Mouse (Mus musculus): ENCODE results near the gene Cpsf4. TPM values are rescaled to one million over a fixed set of nuclear protein-coding genes. Genes with fewer than 3 reads are reported as not detected.

Gene Cpsf4
- polyA plus RNA-seq, 1 experiment from 2014 or later: 35.5 TPM

- peak within 1 kb of the TSS; percentile 89 for H3K4me3 ChIP-seq (replicated peaks; ENCODE audit: low read depth, low read length)
These were observed 27.2 kb upstream of the Cpsf4 start, which contains the start of the genes Pdap1 and Bud31 for GRCm38 (mm10) chr5:145139571-145140519. Gene Pdap1, minus strand, starts transcription at chr5:145140238. Gene Bud31, plus strand, starts transcription at chr5:145140362.

GRCm38 (mm10) chr5:145140611-145141010 is 26.4 kb upstream of the Cpsf4 start:
- ATAC-seq (replicated peaks; ENCODE audit: low FRiP score, low read depth) (no peak), DNase-seq (ENCODE audit: low spot score) (peak; percentile 32)
- H3K4me3 ChIP-seq (replicated peaks; ENCODE audit: low read depth, low read length): peak overlapping the region; percentile 89
- WGBS: under 1% methylated on average over 18 of the region's 18 CpGs
- H3K36me3 ChIP-seq (ENCODE audit: insufficient read depth, low read length): peaks cover 33% of the 10 kb centered on the region; the same call in 1 of the 2 replicates
- H3K4me2 ChIP-seq (ENCODE audit: low read length): peak overlapping the region; percentile 76
- peak overlapping the region; percentile 94 for H3K27ac ChIP-seq
- no peaks in the 10 kb centered on the region for H3K9me3 ChIP-seq (replicated peaks; ENCODE audit: low read length)
- H3K4me1 ChIP-seq (replicated peaks; ENCODE audit: insufficient read depth, low read length): 0 out of 2 replicates have a peak, but pooled peaks cover 4% of the 10 kb centered on the region
- TF ChIP-seq CTCF (IDR thresholded peaks at IDR 0.05; ENCODE audit: low read depth): no peak
- H3K9ac ChIP-seq (ENCODE audit: low read depth, low read length): peak overlapping the region; percentile 90
- no peaks in the 10 kb centered on the region for H3K27me3 ChIP-seq (ENCODE audit: insufficient read depth, low read length)

More at GRCm38 (mm10) chr5:145139571-145140519, 27.2 kb upstream of the Cpsf4 start, which contains the start of the genes Pdap1 and Bud31:
- H3K36me3 ChIP-seq (ENCODE audit: insufficient read depth, low read length): peaks cover 30% of the 10 kb centered on the region
- H3K9me3 ChIP-seq (replicated peaks; ENCODE audit: low read length): no peaks in the 10 kb centered on the region
- TF ChIP-seq CTCF (IDR thresholded peaks at IDR 0.05; ENCODE audit: low read depth): 0 out of 2 replicates have a peak, but pooled peaks have one; percentile 8
- WGBS: under 1% methylated on average over 82 of the region's 84 CpGs
- 0 out of 2 replicates have a peak, but pooled peaks cover 4% of the 10 kb centered on the region for H3K4me1 ChIP-seq (replicated peaks; ENCODE audit: insufficient read depth, low read length)
- H3K27ac ChIP-seq: peak within 1 kb of the TSS; percentile 94
- no peaks in the 10 kb centered on the region for H3K27me3 ChIP-seq (ENCODE audit: insufficient read depth, low read length)
- H3K9ac ChIP-seq (ENCODE audit: low read depth, low read length): peak within 1 kb of the TSS; percentile 90
- peak within 1 kb of the TSS; percentile 76 for H3K4me2 ChIP-seq (ENCODE audit: low read length)
- peak; percentile 98 for DNase-seq (ENCODE audit: low spot score)
- peak; percentile 93 for ATAC-seq (replicated peaks; ENCODE audit: low FRiP score, low read depth)

- H3K4me1 ChIP-seq (replicated peaks; ENCODE audit: insufficient read depth, low read length): no peaks in the 10 kb centered on the region
- H3K4me3 ChIP-seq (replicated peaks; ENCODE audit: low read depth, low read length): no peak overlapping the region
- H3K27ac ChIP-seq: no peak overlapping the region
- H3K9me3 ChIP-seq (replicated peaks; ENCODE audit: low read length): no peaks in the 10 kb centered on the region
- H3K9ac ChIP-seq (ENCODE audit: low read depth, low read length): no peak overlapping the region
- ATAC-seq (replicated peaks; ENCODE audit: low FRiP score, low read depth): peak; percentile 66
- H3K4me2 ChIP-seq (ENCODE audit: low read length): no peak overlapping the region
- TF ChIP-seq CTCF (IDR thresholded peaks at IDR 0.05; ENCODE audit: low read depth): no peak
- peaks cover 95% of the 10 kb centered on the region for H3K36me3 ChIP-seq (ENCODE audit: insufficient read depth, low read length)
- H3K27me3 ChIP-seq (ENCODE audit: insufficient read depth, low read length): no peaks in the 10 kb centered on the region
- 76% methylated on average over 5 of the region's 5 CpGs for WGBS
- no peak for DNase-seq (ENCODE audit: low spot score)
These were observed 19.3 kb upstream of the Cpsf4 start for GRCm38 (mm10) chr5:145147748-145148147.

- ATAC-seq (replicated peaks; ENCODE audit: low FRiP score, low read depth) (no peak), DNase-seq (ENCODE audit: low spot score) (no peak)
- no peak overlapping the region for H3K9ac ChIP-seq (ENCODE audit: low read depth, low read length)
- peaks cover 87% of the 10 kb centered on the region for H3K36me3 ChIP-seq (ENCODE audit: insufficient read depth, low read length)
- no peak overlapping the region for H3K4me2 ChIP-seq (ENCODE audit: low read length)
- H3K27ac ChIP-seq: no peak overlapping the region
- no peaks in the 10 kb centered on the region for H3K27me3 ChIP-seq (ENCODE audit: insufficient read depth, low read length)
- H3K9me3 ChIP-seq (replicated peaks; ENCODE audit: low read length): no peaks in the 10 kb centered on the region
- H3K4me3 ChIP-seq (replicated peaks; ENCODE audit: low read depth, low read length): no peak overlapping the region
- TF ChIP-seq CTCF (IDR thresholded peaks at IDR 0.05; ENCODE audit: low read depth): no peak
- H3K4me1 ChIP-seq (replicated peaks; ENCODE audit: insufficient read depth, low read length): no peaks in the 10 kb centered on the region
- WGBS: 92% methylated on average over 6 of the region's 6 CpGs
These were observed 17.7 kb upstream of the Cpsf4 start for GRCm38 (mm10) chr5:145149294-145149693.

- H3K36me3 ChIP-seq (ENCODE audit: insufficient read depth, low read length): peaks cover 72% of the 10 kb centered on the region
- no peak overlapping the region for H3K9ac ChIP-seq (ENCODE audit: low read depth, low read length)
- no peak for TF ChIP-seq CTCF (IDR thresholded peaks at IDR 0.05; ENCODE audit: low read depth)
- H3K4me2 ChIP-seq (ENCODE audit: low read length): no peak overlapping the region
- no peaks in the 10 kb centered on the region for H3K9me3 ChIP-seq (replicated peaks; ENCODE audit: low read length)
- H3K27ac ChIP-seq: no peak overlapping the region
- 94% methylated on average over 5 of the region's 5 CpGs for WGBS
- H3K27me3 ChIP-seq (ENCODE audit: insufficient read depth, low read length): no peaks in the 10 kb centered on the region
- H3K4me3 ChIP-seq (replicated peaks; ENCODE audit: low read depth, low read length): no peak overlapping the region
- H3K4me1 ChIP-seq (replicated peaks; ENCODE audit: insufficient read depth, low read length): no peaks in the 10 kb centered on the region
- no peak for DNase-seq (ENCODE audit: low spot score)
- no peak for ATAC-seq (replicated peaks; ENCODE audit: low FRiP score, low read depth)
These were observed 14.3 kb upstream of the Cpsf4 start for GRCm38 (mm10) chr5:145152690-145153089.

- no peak overlapping the region for H3K4me2 ChIP-seq (ENCODE audit: low read length)
- ATAC-seq (replicated peaks; ENCODE audit: low FRiP score, low read depth) (no peak), DNase-seq (ENCODE audit: low spot score) (no peak)
- no peak overlapping the region for H3K9ac ChIP-seq (ENCODE audit: low read depth, low read length)
- H3K27me3 ChIP-seq (ENCODE audit: insufficient read depth, low read length): no peaks in the 10 kb centered on the region
- H3K9me3 ChIP-seq (replicated peaks; ENCODE audit: low read length): no peaks in the 10 kb centered on the region
- no peak overlapping the region for H3K27ac ChIP-seq
- 96% methylated on average over 14 of the region's 14 CpGs for WGBS
- peaks cover 5% of the 10 kb centered on the region; the same call in 1 of the 2 replicates for H3K4me1 ChIP-seq (replicated peaks; ENCODE audit: insufficient read depth, low read length)
- peaks cover 40% of the 10 kb centered on the region; the same call in 1 of the 2 replicates for H3K36me3 ChIP-seq (ENCODE audit: insufficient read depth, low read length)
- H3K4me3 ChIP-seq (replicated peaks; ENCODE audit: low read depth, low read length): no peak overlapping the region
- no peak for TF ChIP-seq CTCF (IDR thresholded peaks at IDR 0.05; ENCODE audit: low read depth)
These were observed 5.7 kb upstream of the Cpsf4 start for GRCm38 (mm10) chr5:145161361-145161760.
